Mouse (Mus musculus) heart, adult 18-20 months (tissue): ENCODE results near the gene Twf2. TPM values are rescaled to one million over a fixed set of nuclear protein-coding genes. Genes with fewer than 3 reads are reported as not detected.

Experiments used
- DNase-seq, 2 experiments: peaks; one replicate each; pipeline ENCODE4 v3.0.0; 2021 to 2022; ENCODE audit warnings: mixed read lengths in 1 of 2
- total RNA-seq, 2 experiments: library from RNA; stranded (reverse); gene quantifications; 2 replicates each; pipeline ENCODE4 v1.2.3; 2021

Gene Twf2
- total RNA-seq, 2 experiments from 2014 or later: 229 to 242 TPM

GRCm38 (mm10) chr9:106211680-106212593 is 9.0 kb downstream of the Twf2 start:
- peak; percentile 82 to 89 for DNase-seq

GRCm38 (mm10) chr9:106212594-106212981 is 9.7 kb downstream of the Twf2 start:
- DNase-seq: no peak

- no peak for DNase-seq
These were observed 12.6 kb downstream of the Twf2 start for GRCm38 (mm10) chr9:106215341-106216125.

- DNase-seq: no peak
These were observed 14.1 kb downstream of the Twf2 start for GRCm38 (mm10) chr9:106216971-106217370.

GRCm38 (mm10) chr9:106220894-106221523 is 18.1 kb downstream of the Twf2 start:
- no peak for DNase-seq

DNA sequence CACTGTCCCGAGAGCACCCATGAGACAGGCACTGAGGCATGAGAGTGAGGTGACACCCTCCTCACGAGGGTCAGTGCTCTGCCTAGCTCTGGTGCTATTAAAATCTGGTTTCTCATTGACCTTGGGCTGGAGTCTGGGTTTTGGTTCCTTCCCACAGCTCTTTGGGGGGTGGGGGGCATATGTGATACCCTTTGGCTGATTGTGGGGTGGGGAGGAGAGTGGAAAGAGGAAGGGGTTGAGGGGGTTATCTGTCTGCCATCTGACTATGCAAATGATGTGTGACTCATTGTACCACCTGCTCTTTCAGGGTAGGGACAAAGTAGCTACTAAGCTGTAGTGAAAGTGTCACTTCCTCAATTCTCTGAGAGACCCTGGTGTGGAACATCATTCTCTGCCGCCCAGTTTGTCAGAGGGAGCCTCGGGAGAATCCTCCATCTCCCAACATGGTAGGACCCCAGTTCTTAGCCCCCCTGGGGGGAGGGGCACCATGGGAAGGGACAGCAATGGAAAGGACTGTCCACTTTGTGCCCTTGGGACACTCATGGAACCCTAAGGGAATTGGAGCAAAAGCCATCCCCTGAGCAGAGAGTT is 19.4 kb downstream of the Twf2 start, which contains the start of gene Tlr9:
TSS of gene Tlr9 (plus strand) at position 338 of the 591 bp plus-strand sequence.
- no peak for DNase-seq

GRCm38 (mm10) chr9:106222994-106223393 is 20.1 kb downstream of the Twf2 start:
- DNase-seq: no peak

DNA sequence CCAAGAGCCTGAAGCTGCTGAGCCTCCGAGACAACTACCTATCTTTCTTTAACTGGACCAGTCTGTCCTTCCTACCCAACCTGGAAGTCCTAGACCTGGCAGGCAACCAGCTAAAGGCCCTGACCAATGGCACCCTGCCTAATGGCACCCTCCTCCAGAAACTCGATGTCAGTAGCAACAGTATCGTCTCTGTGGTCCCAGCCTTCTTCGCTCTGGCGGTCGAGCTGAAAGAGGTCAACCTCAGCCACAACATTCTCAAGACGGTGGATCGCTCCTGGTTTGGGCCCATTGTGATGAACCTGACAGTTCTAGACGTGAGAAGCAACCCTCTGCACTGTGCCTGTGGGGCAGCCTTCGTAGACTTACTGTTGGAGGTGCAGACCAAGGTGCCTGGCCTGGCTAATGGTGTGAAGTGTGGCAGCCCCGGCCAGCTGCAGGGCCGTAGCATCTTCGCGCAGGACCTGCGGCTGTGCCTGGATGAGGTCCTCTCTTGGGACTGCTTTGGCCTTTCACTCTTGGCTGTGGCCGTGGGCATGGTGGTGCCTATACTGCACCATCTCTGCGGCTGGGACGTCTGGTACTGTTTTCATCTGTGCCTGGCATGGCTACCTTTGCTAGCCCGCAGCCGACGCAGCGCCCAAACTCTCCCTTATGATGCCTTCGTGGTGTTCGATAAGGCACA is 22.7 kb downstream of the Twf2 start:
- DNase-seq: no peak

DNA sequence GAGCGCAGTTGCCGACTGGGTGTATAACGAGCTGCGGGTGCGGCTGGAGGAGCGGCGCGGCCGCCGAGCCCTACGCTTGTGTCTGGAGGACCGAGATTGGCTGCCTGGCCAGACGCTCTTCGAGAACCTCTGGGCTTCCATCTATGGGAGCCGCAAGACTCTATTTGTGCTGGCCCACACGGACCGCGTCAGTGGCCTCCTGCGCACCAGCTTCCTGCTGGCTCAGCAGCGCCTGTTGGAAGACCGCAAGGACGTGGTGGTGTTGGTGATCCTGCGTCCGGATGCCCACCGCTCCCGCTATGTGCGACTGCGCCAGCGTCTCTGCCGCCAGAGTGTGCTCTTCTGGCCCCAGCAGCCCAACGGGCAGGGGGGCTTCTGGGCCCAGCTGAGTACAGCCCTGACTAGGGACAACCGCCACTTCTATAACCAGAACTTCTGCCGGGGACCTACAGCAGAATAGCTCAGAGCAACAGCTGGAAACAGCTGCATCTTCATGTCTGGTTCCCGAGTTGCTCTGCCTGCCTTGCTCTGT is 23.3 kb downstream of the Twf2 start:
- peak; percentile 69 for DNase-seq

- DNase-seq: no peak
These were observed 25.0 kb downstream of the Twf2 start for GRCm38 (mm10) chr9:106227790-106228429.

DNA sequence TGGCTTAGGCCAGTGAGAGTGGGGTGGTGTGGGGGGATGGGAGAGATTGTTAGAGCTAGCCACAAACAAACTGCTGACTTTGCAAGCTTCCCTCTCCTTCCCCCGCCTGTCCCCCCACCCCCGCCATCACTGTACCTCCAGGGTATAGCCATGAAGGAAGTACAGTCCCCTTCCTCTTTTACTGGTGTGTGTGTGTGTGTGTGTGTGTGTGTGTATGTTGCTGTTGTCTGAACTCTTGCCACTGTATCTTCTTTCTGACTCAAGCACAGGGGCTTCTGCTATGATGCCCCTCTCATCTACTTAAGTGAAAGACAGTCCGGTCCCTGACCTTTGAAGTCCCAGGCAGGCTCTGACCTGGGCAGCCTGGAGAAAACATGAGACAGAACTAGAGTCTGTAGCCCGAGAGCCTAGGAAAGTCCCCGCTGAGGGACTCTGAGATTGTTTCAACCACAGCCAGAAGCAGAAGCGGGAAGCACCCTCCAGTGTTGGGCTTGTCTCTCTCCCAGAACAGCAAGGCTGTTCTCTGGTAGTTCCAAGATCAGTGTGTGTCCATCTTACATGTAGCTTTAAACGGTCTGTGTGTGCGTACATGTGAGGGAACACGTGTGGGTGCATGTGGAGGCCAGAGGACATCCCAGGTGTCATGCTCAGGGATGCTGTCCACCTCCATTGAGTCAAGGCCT is 27.3 kb downstream of the Twf2 start:
- DNase-seq: no peak

DNA sequence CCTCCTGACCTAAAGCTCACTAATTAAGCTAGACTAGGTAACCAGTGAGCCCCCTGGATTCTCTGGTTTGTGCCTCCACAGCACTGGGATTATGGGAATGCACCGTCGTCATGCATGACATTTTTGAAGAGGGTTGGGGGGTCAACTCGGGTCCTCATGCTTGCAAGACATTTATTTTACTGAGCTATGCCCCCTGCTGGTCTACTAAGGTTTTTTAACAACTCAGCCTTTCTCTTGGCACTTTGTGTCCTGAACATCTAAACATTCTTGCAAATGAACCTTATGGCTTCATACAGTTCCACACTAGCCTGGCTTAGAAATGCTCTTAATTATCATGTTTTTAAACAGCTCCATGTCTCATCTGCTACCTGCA is 27.8 kb downstream of the Twf2 start:
- DNase-seq: no peak

DNA sequence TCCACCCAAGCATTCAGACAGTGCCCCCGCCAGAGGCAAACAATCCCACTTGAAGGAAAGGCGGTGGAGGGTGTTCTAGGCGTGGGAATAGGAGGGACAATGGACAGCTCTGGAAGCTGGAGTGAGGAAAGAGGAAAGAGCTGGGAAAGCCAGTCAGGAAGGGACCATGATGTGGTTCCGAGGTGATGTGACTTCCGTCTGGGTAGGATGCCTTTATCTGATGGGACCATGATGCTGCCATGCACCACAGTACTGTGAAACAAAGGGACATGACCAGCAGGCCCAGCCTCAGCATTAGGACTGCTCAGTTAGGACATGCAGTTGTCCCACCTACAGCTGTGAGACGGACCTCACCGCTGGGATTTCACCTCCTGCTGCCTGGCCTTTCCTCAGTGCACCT is 28.3 kb downstream of the Twf2 start:
- no peak for DNase-seq

DNA sequence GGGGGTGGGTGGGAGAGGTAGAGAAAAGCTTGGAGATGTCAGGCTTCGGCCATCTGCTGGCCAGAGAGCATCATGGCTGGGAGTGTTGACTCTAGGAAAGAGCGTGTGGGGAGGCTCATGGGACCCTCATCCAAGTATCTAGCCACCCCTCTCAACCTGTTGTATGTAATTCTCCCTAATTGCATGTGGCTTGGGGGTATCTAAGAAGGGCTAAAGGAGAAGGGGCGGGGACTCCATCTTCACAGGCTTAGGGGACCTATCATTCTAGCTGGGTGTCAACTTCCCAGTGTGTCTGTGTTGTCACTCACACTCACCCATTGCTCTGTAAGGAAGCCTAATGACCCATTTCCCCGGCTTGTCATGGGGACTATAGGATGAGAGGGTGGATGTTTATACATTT is 28.9 kb downstream of the Twf2 start:
- no peak for DNase-seq

- DNase-seq: no peak
These were observed 30.0 kb downstream of the Twf2 start for GRCm38 (mm10) chr9:106232956-106233355.

DNA sequence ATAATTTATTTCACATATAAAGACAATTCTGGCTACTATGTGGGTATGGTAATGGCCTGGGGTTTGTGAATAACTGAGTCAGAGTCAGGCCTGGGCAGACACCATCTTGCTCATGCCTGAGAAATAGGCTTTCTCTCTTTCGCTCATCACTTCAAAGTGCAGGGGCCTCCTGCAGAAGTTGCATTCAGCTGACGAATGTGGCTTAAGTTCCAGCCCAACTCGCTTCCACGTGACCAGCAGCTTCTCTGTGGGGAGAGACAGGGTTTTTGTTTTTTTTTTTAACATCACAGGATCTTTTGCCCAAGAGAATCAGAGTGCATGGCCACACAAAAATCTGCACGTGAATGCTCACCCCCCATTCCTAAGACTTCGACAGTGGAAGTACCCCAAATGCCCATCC is 31.0 kb downstream of the Twf2 start:
- no peak for DNase-seq

GRCm38 (mm10) chr9:106235194-106235830 is 32.4 kb downstream of the Twf2 start:
- DNase-seq: peak; percentile 75 to 85

- DNase-seq: peak; percentile 30 to 49
These were observed 33.4 kb downstream of the Twf2 start for GRCm38 (mm10) chr9:106236156-106236817.

GRCm38 (mm10) chr9:106236818-106237211 is 33.9 kb downstream of the Twf2 start:
- peak; percentile 39 to 49 for DNase-seq
